ENCODE assay signal across 9 mouse cellular contexts in genomic region chr10:84441846-84442245, GRCm38 (mm10). TPM values are rescaled to one million over a fixed set of nuclear protein-coding genes. Genes with fewer than 3 reads are reported as not detected.
DNase-seq lines count a peak whose midpoint lies in the region; ATAC-seq and TF ChIP-seq lines count a peak whose summit lies in the region.
"Had no signal": no experiment of that assay in that cellular context is flagged by ENCODE, and none has a peak within 500 bp of the region (broad histone marks: within the 10 kb centered on the region; RNA-seq: fewer than 3 reads in every experiment).

No protein-coding gene starts in this region.

- no peak for DNase-seq in lung, postnatal 25 days (ENCODE audit: low spot score)
- DNase-seq in stomach, postnatal 0 days (ENCODE audit: low spot score), result no peak
- no peak for DNase-seq in spleen, postnatal 10 days (ENCODE audit: low spot score in 2 of 2)
- DNase-seq in ovary, postnatal 14 days (ENCODE audit: low spot score), result no peak
- no peak for DNase-seq in frontal cortex, adult 2 months (ENCODE audit: extremely low spot score in 1 of 2, low spot score in 1 of 2)
- DNase-seq: right cerebral cortex, adult 18-20 months had no signal

- no peak for TF ChIP-seq CTCF in embryonic fibroblast, embryonic 13.5 days (IDR thresholded peaks at IDR 0.05; ENCODE audit: borderline replicate concordance, insufficient read depth, low read length)
- TF ChIP-seq CTCF in stomach, postnatal 0 days (IDR thresholded peaks at IDR 0.05; ENCODE audit: low read depth), result no peak

- H3K4me1 ChIP-seq in lung, embryonic 16.5 days (replicated peaks; ENCODE audit: control insufficient read depth, insufficient read depth, low read length), result peaks cover 21% of the 10 kb centered on the region
- H3K4me1 ChIP-seq in embryonic fibroblast, embryonic 13.5 days (ENCODE audit: control insufficient read depth, insufficient read depth, low read length), result peaks cover 2% of the 10 kb centered on the region
- H3K4me1 ChIP-seq in limb, embryonic 15.5 days, result peaks cover 31% of the 10 kb centered on the region
- peaks cover 2% of the 10 kb centered on the region for H3K4me1 ChIP-seq in stomach, postnatal 0 days (replicated peaks; ENCODE audit: control insufficient read depth, insufficient read depth)

- H3K9ac ChIP-seq in lung, embryonic 16.5 days (ENCODE audit: low read length), result peak overlapping the region; percentile 97
- peak overlapping the region; percentile 99 for H3K9ac ChIP-seq in limb, embryonic 15.5 days
- peak overlapping the region; percentile 98 for H3K9ac ChIP-seq in stomach, postnatal 0 days (ENCODE audit: low read length)

- ATAC-seq in lung, embryonic 16.5 days (ENCODE audit: low read depth), result no peak
- ATAC-seq in limb, embryonic 15.5 days (ENCODE audit: insufficient number of reproducible peaks, low FRiP score, low TSS enrichment, low read depth), result no peak
- no peak for ATAC-seq in stomach, postnatal 0 days (ENCODE audit: low FRiP score, low TSS enrichment)

- peak overlapping the region; percentile 79 for H3K4me3 ChIP-seq in lung, embryonic 16.5 days (ENCODE audit: low read length)
- peak overlapping the region; percentile 57 for H3K4me3 ChIP-seq in embryonic fibroblast, embryonic 13.5 days (ENCODE audit: insufficient read depth, low read length)
- peak overlapping the region; percentile 90 for H3K4me3 ChIP-seq in limb, embryonic 15.5 days
- peak overlapping the region; percentile 78 for H3K4me3 ChIP-seq in stomach, postnatal 0 days (ENCODE audit: low read depth, low read length)

- TF ChIP-seq POLR2A in embryonic fibroblast, embryonic 13.5 days (IDR thresholded peaks at IDR 0.05; ENCODE audit: low read depth, low read length), result peak; percentile 24

- TF ChIP-seq EP300 in stomach, postnatal 0 days (optimal IDR thresholded peaks at IDR 0.05), result no peak

- H3K36me3 ChIP-seq in lung, embryonic 16.5 days (ENCODE audit: control insufficient read depth, insufficient read depth, low read length), result no peaks in the 10 kb centered on the region
- no peaks in the 10 kb centered on the region for H3K36me3 ChIP-seq in limb, embryonic 15.5 days
- no peaks in the 10 kb centered on the region for H3K36me3 ChIP-seq in stomach, postnatal 0 days (ENCODE audit: control insufficient read depth, insufficient read depth, low read length)

- 17% methylated on average over 11 of the region's 11 CpGs for WGBS in lung, embryonic 16.5 days
- 12% methylated on average over 11 of the region's 11 CpGs for WGBS in limb, embryonic 15.5 days
- WGBS in stomach, postnatal 0 days, result 19% methylated on average over 11 of the region's 11 CpGs

- H3K4me2 ChIP-seq in lung, embryonic 16.5 days (ENCODE audit: low read depth, low read length), result peak overlapping the region; percentile 79
- H3K4me2 ChIP-seq in limb, embryonic 15.5 days, result peak overlapping the region; percentile 78
- peak overlapping the region; percentile 90 for H3K4me2 ChIP-seq in stomach, postnatal 0 days (replicated peaks; ENCODE audit: low read depth)

- H3K27ac ChIP-seq in lung, embryonic 16.5 days (ENCODE audit: low read length), result peak overlapping the region; percentile 96
- H3K27ac ChIP-seq in embryonic fibroblast, embryonic 13.5 days (ENCODE audit: insufficient read depth, low read length), result peak overlapping the region; percentile 94
- peak overlapping the region; percentile 97 for H3K27ac ChIP-seq in limb, embryonic 15.5 days
- H3K27ac ChIP-seq in stomach, postnatal 0 days (replicated peaks), result peak overlapping the region; percentile 95

- H3K27me3 ChIP-seq in lung, embryonic 16.5 days (ENCODE audit: control insufficient read depth, insufficient read depth, low read depth, low read length), result no peaks in the 10 kb centered on the region
- H3K27me3 ChIP-seq in limb, embryonic 15.5 days, result no peaks in the 10 kb centered on the region
- H3K27me3 ChIP-seq in stomach, postnatal 0 days (ENCODE audit: control insufficient read depth, insufficient read depth, low read length), result no peaks in the 10 kb centered on the region

- H3K9me3 ChIP-seq in lung, embryonic 16.5 days (ENCODE audit: control insufficient read depth, low read length), result no peaks in the 10 kb centered on the region
- H3K9me3 ChIP-seq in limb, embryonic 15.5 days, result no peaks in the 10 kb centered on the region
- no peaks in the 10 kb centered on the region for H3K9me3 ChIP-seq in stomach, postnatal 0 days (ENCODE audit: control insufficient read depth, low read length)

RNA-seq across cellular contexts. Expression of gene Nuak1, which starts 1.4 kb away (rescaled TPM):
- polyA plus RNA-seq in lung, embryonic 16.5 days (2015; fragmentation: Nextera tagmentation; extraction: Ambion mirVana), result 2.2 and 2.6 TPM in 2 replicates
- polyA plus RNA-seq in embryonic fibroblast, embryonic 13.5 days (2011; ENCODE audit: insufficient read length, low read depth, missing spikeins), result 74.3 and 84.1 TPM in 2 replicates
- 3.1 and 3.9 TPM in 2 replicates for polyA plus RNA-seq in limb, embryonic 15.5 days (2015; fragmentation: Nextera tagmentation; extraction: Ambion mirVana)
- polyA plus RNA-seq in stomach, postnatal 0 days (2015; fragmentation: Nextera tagmentation; extraction: Ambion mirVana), result 0.35 and 0.40 TPM in 2 replicates
- 23.4 and 24.2 TPM in 2 replicates for polyA plus RNA-seq in frontal cortex, adult 2 months (2012; rRNA removed)
